Mouse (Mus musculus): ENCODE results near the gene Faah.

The Faah gene

DNA sequence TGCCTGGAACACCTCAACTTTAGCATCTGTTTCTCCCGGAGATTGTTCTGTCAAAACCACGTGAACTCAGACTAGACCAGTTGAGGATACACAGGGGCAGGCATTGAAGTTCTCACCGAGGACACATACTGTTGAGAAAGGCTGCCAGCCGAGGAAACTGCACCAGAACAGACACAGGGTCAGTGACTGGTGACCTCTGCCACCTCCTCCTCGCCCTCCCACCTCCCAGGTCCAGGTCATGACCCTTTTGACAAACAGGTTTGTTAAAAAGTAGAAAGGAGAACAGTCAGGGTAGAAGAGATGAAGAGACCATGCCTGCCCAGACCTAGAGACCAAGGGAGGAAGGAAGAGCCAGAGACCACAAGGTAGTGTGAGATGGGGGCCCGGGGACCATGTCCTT is 17.1 kb downstream of the Faah start:
- CTCF ChIA-PET, result no interaction called here

GRCm38 (mm10) chr4:115996729-115997128 is 21.0 kb downstream of the Faah start:
- CTCF ChIA-PET, result no interaction called here

DNA sequence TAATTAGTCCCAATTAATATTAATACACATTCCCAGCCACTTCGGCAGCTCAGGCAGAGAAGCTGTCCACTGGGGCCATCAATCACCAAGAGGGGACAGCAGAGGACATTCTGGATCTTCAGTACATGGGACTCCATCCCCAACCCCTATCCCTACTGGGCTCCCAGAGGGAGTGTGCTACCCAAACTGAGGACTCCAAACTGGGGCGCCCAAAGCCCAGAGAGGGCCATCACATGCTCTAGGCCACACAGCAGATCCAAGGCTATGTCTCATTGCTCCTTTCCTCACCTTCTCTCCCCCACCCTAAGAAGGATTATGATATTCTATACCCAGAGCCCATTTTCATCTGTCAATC is 22.4 kb downstream of the Faah start:
- CTCF ChIA-PET, result no interaction called here

GRCm38 (mm10) chr4:115994662-115995375 is 22.9 kb downstream of the Faah start:
- CTCF ChIA-PET, result no interaction called here

DNA sequence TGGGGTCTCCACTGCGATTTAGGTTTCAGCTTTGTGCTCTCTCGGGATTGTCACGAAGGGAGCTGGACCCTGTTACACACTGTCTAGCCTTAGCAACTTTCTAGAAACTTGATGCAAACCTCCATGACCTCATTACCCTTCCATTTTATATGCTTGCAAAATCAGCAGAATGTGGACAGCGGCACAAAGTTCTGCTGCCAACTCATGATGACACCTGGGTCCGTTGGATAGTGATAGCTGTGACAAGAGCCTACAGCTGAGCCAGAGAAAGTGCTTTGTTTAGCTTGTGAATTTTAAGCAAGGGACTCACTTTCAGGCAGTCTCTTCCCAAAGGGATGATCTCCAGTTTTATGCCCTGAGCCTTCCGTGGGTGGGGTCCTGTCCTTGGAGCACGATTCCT is 28.3 kb downstream of the Faah start:
- CTCF ChIA-PET, result no interaction called here

DNA sequence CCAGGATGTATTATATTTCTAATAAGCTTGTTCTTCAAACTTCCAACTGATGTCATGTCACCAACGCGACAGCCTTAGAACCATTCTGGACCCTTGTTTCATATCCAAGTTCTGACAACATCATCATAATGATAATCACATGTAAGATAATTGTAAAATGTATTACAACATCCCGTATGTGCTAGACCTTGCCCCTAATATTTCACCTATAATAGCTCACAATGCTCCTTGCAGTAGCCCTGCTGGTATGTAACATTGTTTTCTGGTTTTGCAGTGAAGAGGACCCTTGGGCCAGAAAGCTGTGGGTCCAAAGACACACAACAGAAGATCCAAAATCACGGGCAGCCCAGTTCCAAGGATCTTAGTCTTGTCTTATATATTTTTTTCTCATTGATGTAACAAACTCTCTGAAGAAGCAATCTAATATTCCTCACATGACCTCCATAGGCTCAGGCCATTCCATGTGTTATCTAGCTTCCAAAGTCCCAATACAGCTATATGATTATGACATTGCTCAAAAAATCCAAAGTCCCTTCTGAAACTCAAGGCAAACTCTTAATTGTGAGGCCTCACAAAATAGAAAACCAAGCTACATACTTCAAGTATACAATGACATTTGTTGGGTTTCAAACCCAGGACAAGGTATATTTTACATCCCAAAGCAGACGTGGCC is 29.7 kb downstream of the Faah start:
- CTCF ChIA-PET, result no interaction called here

- CTCF ChIA-PET, result no interaction called here
Measured at GRCm38 (mm10) chr4:115987436-115987835, 30.3 kb downstream of the Faah start.

- CTCF ChIA-PET, result no interaction called here
Measured at GRCm38 (mm10) chr4:115984967-115985366, 32.8 kb downstream of the Faah start.

DNA sequence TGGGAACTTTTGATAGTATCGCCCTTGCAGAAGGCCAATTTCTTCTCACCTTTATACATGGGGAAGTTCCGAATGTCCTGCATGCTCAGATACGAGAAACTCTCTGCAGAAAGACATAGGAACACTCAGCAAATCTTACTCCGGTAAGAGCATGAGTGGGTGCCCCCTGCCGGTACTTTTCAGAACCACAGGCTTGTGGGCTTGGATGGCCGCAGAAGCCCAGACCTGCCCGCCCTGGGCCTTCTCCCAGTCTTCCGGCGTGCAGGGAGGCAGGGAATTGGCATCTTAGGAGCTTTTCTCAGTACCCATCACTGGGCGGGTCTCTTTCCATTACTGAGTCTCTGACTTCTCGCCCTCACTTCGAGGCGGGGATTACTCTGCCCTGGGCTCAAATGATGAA is 33.6 kb downstream of the Faah start:
- CTCF ChIA-PET, result interaction anchor here (0.5 kb wide), 1 partner anchor 125 kb away, joined by 3 read pairs; no protein-coding TSS in a partner anchor

DNA sequence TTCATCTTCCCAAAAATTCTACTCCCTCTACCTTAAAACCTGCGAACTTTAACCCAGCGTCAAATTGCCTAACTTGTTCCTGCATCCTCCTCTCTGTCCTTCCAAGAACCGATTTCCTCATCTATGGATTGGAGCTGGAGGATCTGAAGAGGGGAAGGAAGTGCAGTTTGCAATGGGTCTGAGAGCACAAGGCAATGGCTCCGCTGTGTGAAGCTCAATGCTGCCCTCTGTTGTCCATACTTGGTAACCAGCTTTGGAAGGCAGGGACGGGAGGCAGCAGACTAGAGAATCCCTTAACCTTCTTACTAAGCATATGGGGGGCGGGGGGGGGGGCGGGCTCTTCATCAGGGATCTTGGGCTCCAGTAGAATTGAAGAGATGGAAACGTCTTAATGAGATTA is 37.0 kb downstream of the Faah start:
- CTCF ChIA-PET, result interaction anchor here (0.6 to 0.9 kb wide), 4 partner anchors 22 to 249 kb away, joined by 3 to 6 read pairs (median 4); no protein-coding TSS in a partner anchor

GRCm38 (mm10) chr4:115979437-115979836 is 38.3 kb downstream of the Faah start:
- CTCF ChIA-PET, result interaction anchor here (0.7 kb wide), 1 partner anchor 25 kb away, joined by 3 read pairs; no protein-coding TSS in a partner anchor

GRCm38 (mm10) chr4:115978911-115979310 is 38.8 kb downstream of the Faah start:
- CTCF ChIA-PET, result interaction anchor here (0.7 kb wide), 1 partner anchor 25 kb away, joined by 3 read pairs; no protein-coding TSS in a partner anchor

DNA sequence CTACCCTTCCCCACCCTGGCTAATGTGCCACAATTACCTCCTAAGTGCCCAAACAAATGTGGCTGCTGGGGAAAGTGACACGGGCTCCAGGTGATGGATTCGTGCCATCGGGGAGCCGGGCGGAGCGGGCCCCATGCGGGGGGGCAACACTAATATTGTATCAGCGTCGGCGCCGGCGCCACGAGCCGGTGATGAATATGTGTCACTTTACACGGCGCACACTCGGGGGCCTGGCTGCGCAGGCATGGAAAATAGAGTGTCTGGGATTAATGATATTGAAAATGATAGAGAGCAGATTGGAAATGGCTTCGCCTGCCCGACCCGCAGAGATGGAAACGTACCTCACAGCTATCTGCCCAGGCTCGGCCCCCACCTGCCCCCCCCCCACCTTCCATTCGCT is 45.2 kb downstream of the Faah start:
- CTCF ChIA-PET, result no interaction called here

- CTCF ChIA-PET, result no interaction called here
Measured at GRCm38 (mm10) chr4:115964446-115964845, 53.3 kb downstream of the Faah start.

- CTCF ChIA-PET, result no interaction called here
Measured at GRCm38 (mm10) chr4:115963751-115964150, 54.0 kb downstream of the Faah start.

- CTCF ChIA-PET, result no interaction called here
Measured at GRCm38 (mm10) chr4:115962671-115963412, 54.9 kb downstream of the Faah start.

DNA sequence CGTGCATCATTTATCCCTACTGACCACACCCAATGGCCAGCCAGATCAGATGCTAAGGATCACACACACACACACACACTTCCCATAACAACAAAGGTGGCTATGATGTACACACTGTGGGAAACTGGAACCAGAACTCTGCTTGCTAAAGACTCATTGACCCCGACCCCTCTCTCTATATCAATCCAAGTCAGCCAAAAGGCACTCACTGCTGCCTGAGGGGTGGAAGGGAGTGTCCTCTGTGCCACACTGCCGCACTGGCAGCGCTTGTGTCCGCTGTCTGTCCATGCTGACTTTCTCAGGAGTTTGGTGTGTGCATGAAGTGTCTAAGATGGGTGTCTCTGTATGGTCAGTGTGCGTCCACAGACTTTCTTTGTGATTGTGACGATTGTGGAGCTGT is 55.7 kb downstream of the Faah start:
- CTCF ChIA-PET, result no interaction called here

DNA sequence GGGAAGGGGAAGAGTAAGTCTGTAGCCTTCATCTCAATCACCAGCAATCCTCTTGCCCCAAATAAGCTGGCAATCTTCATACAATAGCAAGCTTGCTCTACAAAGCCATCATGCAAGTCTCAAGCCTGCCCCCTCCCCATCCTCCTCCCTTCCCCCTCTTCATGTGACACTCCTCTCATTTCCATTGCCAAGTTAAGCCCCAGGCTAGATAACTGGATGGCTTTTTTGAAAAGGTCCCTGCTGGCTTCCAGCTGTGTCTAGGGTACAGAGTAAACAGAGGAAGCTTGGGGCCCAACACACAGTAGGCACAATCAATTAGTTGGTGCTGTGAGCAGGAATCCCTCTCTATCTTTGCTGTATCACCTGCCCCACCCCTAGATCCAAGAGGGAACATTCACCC is 58.2 kb downstream of the Faah start:
- CTCF ChIA-PET, result no interaction called here

DNA sequence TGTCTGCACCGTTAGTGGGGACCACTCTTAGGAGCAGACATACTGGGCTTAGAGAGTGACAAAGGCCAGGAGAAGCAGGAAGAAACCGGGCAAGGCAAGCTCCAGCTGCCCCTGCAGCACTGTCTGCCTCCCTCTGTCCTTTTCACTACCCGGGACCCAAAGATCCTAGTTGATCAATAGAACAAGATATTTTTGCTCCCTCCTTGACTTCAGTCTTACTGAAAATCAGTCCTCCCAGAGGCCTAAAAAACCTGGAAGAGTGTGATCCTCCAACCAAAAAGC is 62.3 kb downstream of the Faah start:
- CTCF ChIA-PET, result no interaction called here

GRCm38 (mm10) chr4:115954656-115955493 is 62.9 kb downstream of the Faah start:
- CTCF ChIA-PET, result no interaction called here

DNA sequence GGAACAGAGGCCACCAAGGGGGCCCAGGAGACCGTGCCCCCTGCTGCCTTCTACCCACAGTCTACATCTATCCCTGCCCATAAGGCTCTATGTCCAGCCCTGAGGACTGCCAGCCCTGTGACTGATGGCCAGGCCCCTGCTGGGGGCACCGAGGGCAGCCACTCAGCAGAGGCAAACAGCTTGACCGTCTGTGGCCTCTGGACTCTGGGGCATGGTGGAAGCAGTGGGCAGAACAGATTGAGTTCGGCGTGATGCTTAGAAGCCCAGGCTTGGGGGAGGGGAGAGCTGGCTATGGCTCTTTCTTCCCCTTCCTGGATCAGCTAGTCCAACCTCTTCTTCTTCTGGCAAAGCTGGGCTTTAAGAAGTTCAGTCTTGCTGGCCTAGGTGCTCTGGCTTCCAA is 64.2 kb downstream of the Faah start:
- CTCF ChIA-PET, result interaction anchor here (1.7 kb wide), 1 partner anchor 222 kb away, joined by 5 read pairs; no protein-coding TSS in a partner anchor

DNA sequence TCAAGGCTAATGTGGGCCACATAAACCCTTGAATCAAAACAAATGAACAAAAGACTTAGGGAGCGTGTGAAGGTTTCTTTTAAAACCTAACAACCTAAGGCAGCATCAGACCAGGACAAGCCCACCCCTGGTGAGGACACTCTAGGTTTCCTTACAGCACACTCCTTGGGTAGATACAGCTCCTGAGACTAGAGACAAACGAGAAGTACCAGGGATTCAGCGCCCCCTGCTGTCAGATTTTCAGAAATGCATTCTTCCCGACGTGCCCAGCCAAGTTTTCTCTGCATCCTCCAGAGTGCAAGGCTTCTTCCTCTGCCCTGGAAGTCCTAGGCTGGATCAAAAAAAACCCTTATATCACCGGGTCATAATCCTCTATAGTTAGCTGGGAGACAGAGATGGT is 65.0 kb downstream of the Faah start:
- CTCF ChIA-PET, result interaction anchor here (0.9 to 1.7 kb wide), 2 partner anchors 220 to 222 kb away, joined by 4 to 5 read pairs; no protein-coding TSS in a partner anchor

Measured in spleen, embryonic (tissue).